Mouse (Mus musculus) CH12.LX (cell line): ENCODE data around the gene Tmem35b. TPM values are rescaled to one million over a fixed set of nuclear protein-coding genes. Genes with fewer than 3 reads are reported as not detected.
"Not testable (repeated sequence)": the region's sequence is repeated elsewhere in the genome, so short reads cannot be mapped to it uniquely, and the experiment has no call there.

ENCODE experiments used
- DNase-seq: peaks from one replicate; pipeline ENCODE4 v3.0.0-alpha.2; 2013; ENCODE audit errors: extremely low read depth
- H3K27ac ChIP-seq: 2 replicates; pipeline ENCODE4 v1.5.1; 2012; ENCODE audit warnings: low read depth, mild to moderate bottlenecking, control low read depth, moderate library complexity; ENCODE audit not compliant: insufficient read depth
- H3K27me3 ChIP-seq: replicated peaks from 2 replicates; pipeline ENCODE3; 2012; ENCODE audit warnings: inconsistent platforms
- H3K36me3 ChIP-seq, 2 experiments: replicated peaks in 1 of 2; 2 replicates each; pipeline versions ENCODE3 to v1.6.1; 2012; ENCODE audit warnings: inconsistent platforms in 1 of 2, low read length in 1 of 2, mild to moderate bottlenecking in 1 of 2, mixed read lengths in 1 of 2, moderate library complexity in 1 of 2; ENCODE audit not compliant: control insufficient read depth in 1 of 2, insufficient read depth in 1 of 2
- H3K4me1 ChIP-seq, 2 experiments: 2 replicates each; pipeline ENCODE4 v1.6.1; 2012; ENCODE audit warnings: inconsistent platforms in 1 of 2, moderate library complexity in 1 of 2; ENCODE audit not compliant: insufficient read depth in 2 of 2, control insufficient read depth in 1 of 2
- H3K4me2 ChIP-seq: 2 replicates; pipeline ENCODE4 v1.6.1; 2012; ENCODE audit warnings: low read depth, mild to moderate bottlenecking, control low read depth; ENCODE audit not compliant: poor library complexity, insufficient read depth, severe bottlenecking
- H3K4me3 ChIP-seq, 3 experiments: fragments of 150-350 bp in 1 of 3; sonication (generic) in 1 of 3; replicated peaks in 1 of 3; 2 replicates each; pipeline versions ENCODE3 to v1.5.1; 2011 to 2012; ENCODE audit warnings: low read depth in 2 of 3, low read length in 2 of 3, mild to moderate bottlenecking in 2 of 3, moderate library complexity in 2 of 3, control low read depth in 1 of 3, improper control_type of control experiment in 1 of 3, inconsistent platforms in 1 of 3, mixed read lengths in 1 of 3; ENCODE audit not compliant: poor library complexity in 1 of 3
- H3K79me2 ChIP-seq: replicated peaks from 2 replicates; pipeline ENCODE4 v1.6.1; 2012; ENCODE audit warnings: mild to moderate bottlenecking, moderate library complexity; ENCODE audit not compliant: control insufficient read depth, poor library complexity, insufficient read depth, severe bottlenecking; ENCODE audit errors: extremely low read depth
- H3K9ac ChIP-seq: 2 replicates; pipeline ENCODE4 v1.6.1; 2012; ENCODE audit warnings: low read depth, mild to moderate bottlenecking, control low read depth, moderate library complexity; ENCODE audit not compliant: insufficient read depth
- H3K9me3 ChIP-seq: replicated peaks from 2 replicates; pipeline ENCODE3; 2012; ENCODE audit warnings: low read length, inconsistent platforms, mixed read lengths
- BHLHE40 ChIP-seq: IDR thresholded peaks from 2 replicates; pipeline ENCODE4 v1.6.1; 2011; ENCODE audit warnings: mild to moderate bottlenecking, low read depth, low read length, improper control_type of control experiment
- EP300 ChIP-seq: IDR thresholded peaks from 2 replicates; pipeline ENCODE4 v1.6.1; 2011; ENCODE audit warnings: low read length, improper control_type of control experiment
- ETS1 ChIP-seq: conservative IDR thresholded peaks from 2 replicates; pipeline ENCODE4 v1.6.1; 2012; ENCODE audit warnings: low read depth, mild to moderate bottlenecking, inconsistent platforms, low read length, improper control_type of control experiment, moderate library complexity
- GABPA ChIP-seq: IDR thresholded peaks from 2 replicates; pipeline ENCODE4 v1.6.1; 2012; ENCODE audit warnings: low read depth, low read length, improper control_type of control experiment, inconsistent platforms; ENCODE audit not compliant: insufficient replicate concordance
- IRF4 ChIP-seq: IDR thresholded peaks from 2 replicates; pipeline ENCODE4 v1.6.1; 2014; ENCODE audit warnings: low read depth, mild to moderate bottlenecking, inconsistent platforms, low read length, improper control_type of control experiment
- KAT2A ChIP-seq: IDR thresholded peaks from 2 replicates; pipeline ENCODE4 v1.6.1; 2012; ENCODE audit warnings: low read length, improper control_type of control experiment, inconsistent platforms; ENCODE audit not compliant: insufficient replicate concordance
- MAZ ChIP-seq: IDR thresholded peaks from 2 replicates; pipeline ENCODE4 v1.6.1; 2012; ENCODE audit warnings: low read depth, mild to moderate bottlenecking, inconsistent platforms, low read length, improper control_type of control experiment, moderate library complexity
- MXI1 ChIP-seq: IDR thresholded peaks from 2 replicates; pipeline ENCODE4 v1.6.1; 2011; ENCODE audit warnings: mild to moderate bottlenecking, low read depth, low read length, improper control_type of control experiment
- SMC3 ChIP-seq: IDR thresholded peaks from 2 replicates; pipeline ENCODE4 v1.6.1; 2011; ENCODE audit warnings: low read depth, low read length, improper control_type of control experiment
- USF2 ChIP-seq: conservative IDR thresholded peaks from 2 replicates; pipeline ENCODE4 v1.6.1; 2011; ENCODE audit warnings: low read depth, low read length, improper control_type of control experiment
- ZKSCAN1 ChIP-seq: IDR thresholded peaks from 2 replicates; pipeline ENCODE4 v1.6.1; 2012; ENCODE audit warnings: low read depth, inconsistent platforms, low read length, improper control_type of control experiment, borderline replicate concordance
- dilution Hi-C: fragments of 300-500 bp; cut with MboI; formaldehyde crosslinking; loops from 2 replicates; pipeline ENCODE4 v1.14.3; 2020; ENCODE audit warnings: low sequenced_read_pairs; ENCODE audit not compliant: extremely low pct_unique_long_range_greater_than_20kb, extremely low pct_ligation_motif_present
- in situ Hi-C: fragments of 300-500 bp; cut with MboI; formaldehyde crosslinking; loops from 3 replicates; pipeline ENCODE4 v1.14.3; 2019; ENCODE audit warnings: low sequenced_read_pairs, low pct_ligation_motif_present, low pct_unique_long_range_greater_than_20kb, mixed read lengths
- polyA plus RNA-seq: library from polyadenylated mRNA; unstranded; fragments of >175 nt; gene quantifications from 2 replicates; pipeline ENCODE4 v1.2.1, GENCODE M21; 2012; ENCODE audit warnings: low read depth; ENCODE audit not compliant: insufficient read length
- total RNA-seq, 2 experiments: library from RNA; depleted of rRNA; stranded (reverse); fragments of 300-350 nt in 1 of 2; fragments of >200 nt in 1 of 2; gene quantifications; 2 replicates each; pipeline ENCODE4 v1.2.3; 2012 to 2014

Gene Tmem35b
- total and polyA plus RNA-seq, 3 experiments: 7.1 to 14.2 (median 9.4) TPM

- Histone ChIP-seq H3K36me3 (peaks cover 8 to 23% of the 10 kb centered on the region in 2 experiments), H3K27ac (no peak overlapping the region), H3K4me2 (no peak overlapping the region), H3K4me3 (no peak overlapping the region), H3K9me3 (no peaks in the 10 kb centered on the region), H3K9ac (no peak overlapping the region), H3K4me1 (peaks cover 0 to 26% of the 10 kb centered on the region in 2 experiments; a peak in 2 of 4 replicates), H3K27me3 (no peaks in the 10 kb centered on the region), H3K79me2 (no peaks in the 10 kb centered on the region)
- in situ Hi-C loops (no loop called here), dilution Hi-C loops (no loop called here)
- TF ChIP-seq ETS1 (no peak), SMC3 (no peak), MAZ (no peak), MXI1 (no peak), GABPA (no peak), ZKSCAN1 (no peak), BHLHE40 (no peak), KAT2A (no peak)
- no peak for DNase-seq
Measured at GRCm38 (mm10) chr4:127095090-127095489, 28.4 kb upstream of the Tmem35b start.

GRCm38 (mm10) chr4:127099552-127099951, 23.9 kb upstream of the Tmem35b start:
- dilution Hi-C loops, H3K4me3 ChIP-seq, H3K79me2 ChIP-seq, H3K27me3 ChIP-seq, H3K27ac ChIP-seq, H3K9me3 ChIP-seq, H3K4me2 ChIP-seq, DNase-seq, H3K9ac ChIP-seq, in situ Hi-C loops: not testable (repeated sequence)
- Histone ChIP-seq H3K36me3 (peaks cover 8 to 33% of the 10 kb centered on the region in 2 experiments), H3K4me1 (peaks cover 0 to 12% of the 10 kb centered on the region in 2 experiments; a peak in 2 of 4 replicates)

- Histone ChIP-seq H3K27me3 (no peaks in the 10 kb centered on the region), H3K4me2 (no peak overlapping the region), H3K9ac (no peak overlapping the region), H3K36me3 (peaks cover 24 to 49% of the 10 kb centered on the region in 2 experiments), H3K79me2 (no peaks in the 10 kb centered on the region)
- in situ Hi-C loops: no loop called here
- TF ChIP-seq ETS1 (no peak), EP300 (no peak), IRF4 (no peak), USF2 (no peak)
- TF ChIP-seq, all 38 proteins: peak for 0
- DNase-seq: no peak
- H3K4me3 ChIP-seq: no peak overlapping the region
- H3K9me3 ChIP-seq: no peaks in the 10 kb centered on the region
- H3K4me1 ChIP-seq: no peaks in the 10 kb centered on the region
- dilution Hi-C loops: no loop called here
- H3K27ac ChIP-seq: no peak overlapping the region
Measured at GRCm38 (mm10) chr4:127107566-127107965, 15.9 kb upstream of the Tmem35b start.
